ENCODE assay signal across 9 mouse cellular contexts in the genomic region with DNA sequence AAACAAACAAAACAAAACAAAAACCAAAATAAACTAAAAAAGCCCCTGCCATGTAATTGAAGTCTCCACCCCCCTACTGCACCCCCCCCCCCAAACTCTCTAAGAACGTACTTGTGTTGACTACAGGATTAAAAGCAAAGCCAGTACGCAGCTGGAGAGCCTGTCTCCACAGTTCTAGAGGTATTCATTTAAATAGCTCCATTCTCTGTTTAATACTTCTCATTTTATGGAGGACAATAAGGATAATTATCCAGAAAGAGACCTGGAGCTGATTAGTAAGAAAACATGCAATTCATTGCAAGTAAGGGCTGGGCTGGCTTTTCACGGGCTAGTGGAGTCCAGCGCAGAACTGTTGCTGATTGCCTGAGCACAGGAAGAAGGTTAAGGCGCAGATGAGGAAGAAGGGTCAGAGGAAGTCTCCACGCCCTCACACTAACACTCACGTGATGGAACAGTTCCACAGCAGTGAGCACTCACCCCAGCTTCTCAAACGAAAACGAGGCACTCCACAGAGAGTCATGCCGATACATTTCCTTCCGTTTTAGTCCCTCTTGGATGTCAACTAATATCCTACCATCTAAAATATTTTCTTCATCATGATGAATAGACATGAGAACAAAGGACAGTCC. TPM values are rescaled to one million over a fixed set of nuclear protein-coding genes. Genes with fewer than 3 reads are reported as not detected.
DNase-seq lines count a peak whose midpoint lies in the region; ATAC-seq lines count a peak whose summit lies in the region.
"Had no signal": no experiment of that assay in that cellular context is flagged by ENCODE, and none has a peak within 500 bp of the region (broad histone marks: within the 10 kb centered on the region; RNA-seq: fewer than 3 reads in every experiment).

No protein-coding gene starts in this region.

- H3K27me3 ChIP-seq in kidney, embryonic 14.5 days (ENCODE audit: control insufficient read depth, insufficient read depth, low read length), result no peaks in the 10 kb centered on the region
- H3K27me3 ChIP-seq: midbrain, embryonic 12.5 days had no signal

- no peak for ATAC-seq in kidney, embryonic 14.5 days (ENCODE audit: low FRiP score, low TSS enrichment)

- H3K9ac ChIP-seq in kidney, embryonic 14.5 days (ENCODE audit: low read depth, low read length), result no peak overlapping the region
- H3K9ac ChIP-seq: midbrain, embryonic 12.5 days had no signal

- H3K4me1 ChIP-seq in kidney, embryonic 14.5 days (ENCODE audit: control insufficient read depth, insufficient read depth, low read length), result 0 out of 2 replicates have a peak, but pooled peaks cover 3% of the 10 kb centered on the region
- H3K4me1 ChIP-seq: midbrain, embryonic 12.5 days had no signal

- H3K36me3 ChIP-seq in kidney, embryonic 14.5 days (ENCODE audit: control insufficient read depth, insufficient read depth, low read length), result no peaks in the 10 kb centered on the region
- H3K36me3 ChIP-seq in macrophage (ENCODE audit: inconsistent target), result no peaks in the 10 kb centered on the region
- H3K36me3 ChIP-seq: midbrain, embryonic 12.5 days had no signal

- H3K4me3 ChIP-seq in kidney, embryonic 14.5 days (ENCODE audit: low read length), result no peak overlapping the region
- H3K4me3 ChIP-seq in macrophage (ENCODE audit: inconsistent target), result peak overlapping the region; percentile 3; the same call in 1 of the 2 replicates
- H3K4me3 ChIP-seq: midbrain, embryonic 12.5 days had no signal

- WGBS in kidney, embryonic 14.5 days, result 58% methylated on average over 11 of the region's 11 CpGs
- WGBS in macrophage (ENCODE audit: missing documents), result 25% methylated on average over 10 of the region's 11 CpGs

- H3K27ac ChIP-seq in kidney, embryonic 14.5 days (ENCODE audit: low read depth, low read length), result no peak overlapping the region
- peak overlapping the region; percentile 62 for H3K27ac ChIP-seq in macrophage
- H3K27ac ChIP-seq: midbrain, embryonic 12.5 days had no signal

- peak; percentile 59 for DNase-seq in kidney, adult 11 months
- peak; percentile 79 for DNase-seq in induced T-regulatory cell, adult 2 months (ENCODE audit: low read depth)
- DNase-seq in thymus, postnatal 4 days, result peak; percentile 56
- DNase-seq in cerebellum, adult 11 months, result no peak
- no peak for DNase-seq in adrenal gland, adult 8-10 months
- DNase-seq in layer of hippocampus, adult 8-10 months (ENCODE audit: low spot score in 2 of 2), result no peak

- H3K4me2 ChIP-seq in kidney, embryonic 14.5 days (replicated peaks; ENCODE audit: low read depth, low read length), result no peak overlapping the region
- H3K4me2 ChIP-seq: midbrain, embryonic 12.5 days had no signal

- no peaks in the 10 kb centered on the region for H3K9me3 ChIP-seq in kidney, embryonic 14.5 days (ENCODE audit: control insufficient read depth, low read length)
- H3K9me3 ChIP-seq: midbrain, embryonic 12.5 days had no signal

- H3K79me2 ChIP-seq in macrophage (ENCODE audit: inconsistent target), result no peaks in the 10 kb centered on the region

RNA-seq across cellular contexts. Expression of gene Rftn2, which starts 11.3 kb away (rescaled TPM):
- 4.8 and 6.6 TPM in 2 replicates for polyA plus RNA-seq in kidney, embryonic 14.5 days (2014; fragmentation: Nextera tagmentation; extraction: Ambion mirVana)
- 1 to 10 TPM in 22 of 26 experiments, under 1 TPM in 4; 0.45 to 9.6 (median 2.7) TPM for total RNA-seq in macrophage (2018; cell fraction: chromatin; rRNA removed)
- 1 to 10 TPM in 25 of 26 experiments, under 1 TPM in 1; 0.86 to 4.1 (median 2.0) TPM for total RNA-seq in macrophage (2018; cell fraction: cytosol; rRNA removed)
- total RNA-seq in macrophage (2018; cell fraction: nucleus; rRNA removed), result 1 to 10 TPM in 17 of 26 experiments, under 1 TPM in 9; 0.29 to 3.6 (median 1.5) TPM
- 1.1 to 2.8 TPM (median 1.6 TPM) in 3 replicates for polyA plus RNA-seq in macrophage (2018)
- total RNA-seq in adrenal gland, adult 8-10 months (2022), result 10 to 100 TPM; 20.8 to 37.2 (median 30.9) TPM
- 10 to 100 TPM; 32.0 to 37.6 (median 32.9) TPM for total RNA-seq in layer of hippocampus, adult 8-10 months (2022)

RNA-seq across cellular contexts. Expression of gene Mars2, which starts 21.7 kb away (rescaled TPM):
- 2.1 and 2.4 TPM in 2 replicates for polyA plus RNA-seq in kidney, embryonic 14.5 days (2014; fragmentation: Nextera tagmentation; extraction: Ambion mirVana)
- total RNA-seq in macrophage (2018; cell fraction: chromatin; rRNA removed), result 1 to 10 TPM; 1.2 to 9.5 (median 3.2) TPM
- total RNA-seq in macrophage (2018; cell fraction: cytosol; rRNA removed), result 1 to 10 TPM in 5 of 26 experiments, under 1 TPM in 21; 0.20 to 1.5 (median 0.70) TPM
- total RNA-seq in macrophage (2018; cell fraction: nucleus; rRNA removed), result 1 to 10 TPM in 24 of 26 experiments, under 1 TPM in 2; 0.68 to 9.3 (median 1.9) TPM
- 0.86 to 1.8 TPM (median 0.86 TPM) in 3 replicates for polyA plus RNA-seq in macrophage (2018)
- 1 to 10 TPM; 6.3 to 7.4 (median 7.0) TPM for total RNA-seq in adrenal gland, adult 8-10 months (2022)
- total RNA-seq in layer of hippocampus, adult 8-10 months (2022), result 1 to 10 TPM; 8.3 to 9.0 (median 8.6) TPM

Comparison
In these comparisons a context has a peak if more than half of its experiments do, and no peak if none do; other contexts are left out.
1. DNase-seq: peak in kidney, adult 11 months (single experiment), induced T-regulatory cell, adult 2 months (single experiment) and thymus, postnatal 4 days (single experiment); none in cerebellum, adult 11 months (single experiment), adrenal gland, adult 8-10 months (single experiment) and layer of hippocampus, adult 8-10 months (0 of 2).